Mouse (Mus musculus): Measurements from ENCODE around the gene Eno4. TPM values are rescaled to one million over a fixed set of nuclear protein-coding genes. Genes with fewer than 3 reads are reported as not detected.
A peak's percentile ranks its signal among the peaks of the same experiment; 100 is the strongest.

Gene Eno4
- polyA plus RNA-seq, 1 experiment from 2014 or later: 0.37 TPM

GRCm38 (mm10) chr19:58978401-58979171 lies 35.4 kb downstream of the Eno4 start:
- H3K27ac ChIP-seq (replicated peaks): no peak overlapping the region
- ATAC-seq (ENCODE audit: low FRiP score, low read depth): 0 out of 2 replicates have a peak, but pooled peaks have one; percentile 56
- H3K4me1 ChIP-seq: peaks cover 28% of the 10 kb centered on the region
- WGBS: 60% methylated on average over 11 of the region's 11 CpGs
- H3K9ac ChIP-seq (replicated peaks): no peak overlapping the region
- H3K9me3 ChIP-seq: no peaks in the 10 kb centered on the region
- no peak overlapping the region for H3K4me3 ChIP-seq
- H3K36me3 ChIP-seq: no peaks in the 10 kb centered on the region
- H3K27me3 ChIP-seq: peaks cover 80% of the 10 kb centered on the region
- peak overlapping the region; percentile 25; the same call in 1 of the 2 replicates for H3K4me2 ChIP-seq (replicated peaks)

- H3K9me3 ChIP-seq: no peaks in the 10 kb centered on the region
- H3K36me3 ChIP-seq: no peaks in the 10 kb centered on the region
- 24% methylated on average over 13 of the region's 13 CpGs for WGBS
- H3K27ac ChIP-seq (replicated peaks): no peak overlapping the region
- peak overlapping the region; percentile 25 for H3K4me2 ChIP-seq (replicated peaks)
- ATAC-seq (ENCODE audit: low FRiP score, low read depth): no peak
- H3K4me1 ChIP-seq: peaks cover 28% of the 10 kb centered on the region
- peaks cover 83% of the 10 kb centered on the region for H3K27me3 ChIP-seq
- no peak overlapping the region for H3K4me3 ChIP-seq
- no peak overlapping the region for H3K9ac ChIP-seq (replicated peaks)
These were observed 36.3 kb downstream of the Eno4 start for GRCm38 (mm10) chr19:58979436-58980055.

GRCm38 (mm10) chr19:58980056-58980440 lies 36.8 kb downstream of the Eno4 start:
- H3K9ac ChIP-seq (replicated peaks): no peak overlapping the region
- no peak overlapping the region for H3K27ac ChIP-seq (replicated peaks)
- ATAC-seq (ENCODE audit: low FRiP score, low read depth): no peak
- H3K4me2 ChIP-seq (replicated peaks): peak overlapping the region; percentile 25
- 28% methylated on average over 5 of the region's 5 CpGs for WGBS
- H3K27me3 ChIP-seq: peaks cover 83% of the 10 kb centered on the region
- H3K4me3 ChIP-seq: no peak overlapping the region
- H3K36me3 ChIP-seq: no peaks in the 10 kb centered on the region
- no peaks in the 10 kb centered on the region for H3K9me3 ChIP-seq
- peaks cover 28% of the 10 kb centered on the region for H3K4me1 ChIP-seq

- H3K27ac ChIP-seq (replicated peaks): no peak overlapping the region
- no peak overlapping the region for H3K9ac ChIP-seq (replicated peaks)
- H3K27me3 ChIP-seq: peaks cover 82% of the 10 kb centered on the region
- no peaks in the 10 kb centered on the region for H3K36me3 ChIP-seq
- H3K4me2 ChIP-seq (replicated peaks): no peak overlapping the region
- WGBS: 12% methylated on average over 9 of the region's 9 CpGs
- H3K9me3 ChIP-seq: no peaks in the 10 kb centered on the region
- H3K4me1 ChIP-seq: peaks cover 28% of the 10 kb centered on the region
- ATAC-seq (ENCODE audit: low FRiP score, low read depth): no peak
- no peak overlapping the region for H3K4me3 ChIP-seq
These were observed 38.3 kb downstream of the Eno4 start for GRCm38 (mm10) chr19:58981571-58981970.

- ATAC-seq (ENCODE audit: low FRiP score, low read depth): no peak
- H3K27ac ChIP-seq (replicated peaks): no peak overlapping the region
- H3K9me3 ChIP-seq: no peaks in the 10 kb centered on the region
- no peak overlapping the region for H3K4me2 ChIP-seq (replicated peaks)
- H3K4me1 ChIP-seq: peaks cover 16% of the 10 kb centered on the region
- peaks cover 25% of the 10 kb centered on the region for H3K27me3 ChIP-seq
- no peak overlapping the region for H3K9ac ChIP-seq (replicated peaks)
- H3K36me3 ChIP-seq: no peaks in the 10 kb centered on the region
- H3K4me3 ChIP-seq: no peak overlapping the region
- 85% methylated on average over 6 of the region's 6 CpGs for WGBS
These were observed 59.6 kb downstream of the Eno4 start for GRCm38 (mm10) chr19:59002827-59003226.

- Histone ChIP-seq H3K27me3 (peaks cover 32% of the 10 kb centered on the region), H3K36me3 (no peaks in the 10 kb centered on the region), H3K4me2 (replicated peaks) (no peak overlapping the region), H3K4me1 (peaks cover 8% of the 10 kb centered on the region; the same call in 1 of the 2 replicates), H3K4me3 (no peak overlapping the region), H3K27ac (replicated peaks) (no peak overlapping the region), H3K9ac (replicated peaks) (no peak overlapping the region), H3K9me3 (no peaks in the 10 kb centered on the region)
- no peak for ATAC-seq (ENCODE audit: low FRiP score, low read depth)
- 51% methylated on average over 15 of the region's 15 CpGs for WGBS
These were observed 63.5 kb downstream of the Eno4 start for GRCm38 (mm10) chr19:59006577-59007340.

- no peak overlapping the region for H3K4me3 ChIP-seq
- H3K9ac ChIP-seq (replicated peaks): no peak overlapping the region
- H3K36me3 ChIP-seq: no peaks in the 10 kb centered on the region
- H3K9me3 ChIP-seq: no peaks in the 10 kb centered on the region
- H3K27me3 ChIP-seq: peaks cover 22% of the 10 kb centered on the region
- H3K27ac ChIP-seq (replicated peaks): no peak overlapping the region
- peaks cover 10% of the 10 kb centered on the region; the same call in 1 of the 2 replicates for H3K4me1 ChIP-seq
- 82% methylated on average over 5 of the region's 5 CpGs for WGBS
- H3K4me2 ChIP-seq (replicated peaks): no peak overlapping the region
- no peak for ATAC-seq (ENCODE audit: low FRiP score, low read depth)
These were observed 67.6 kb downstream of the Eno4 start for GRCm38 (mm10) chr19:59010802-59011201.

Small RNA genes lying within 50 kb of the gene (microRNA-seq; reads per million reads assigned to microRNA genes)
- gene Mir3086: 5.8 reads per million, percentile 20 among the genes with 10 or more reads in this experiment

Other genes starting within 250 kb of the Eno4 start
- gene Pnliprp1, start 214.5 kb upstream of the Eno4 start, polyA plus RNA-seq (2016; fragmentation: Nextera tagmentation; extraction: Ambion mirVana): 0.19 TPM in 1 of 2 replicates, not detected in the other
- not detected in 2 replicates for gene Pnliprp2, start 183.7 kb upstream of the Eno4 start, polyA plus RNA-seq (2016; fragmentation: Nextera tagmentation; extraction: Ambion mirVana)
- not detected in 2 replicates for gene 1700019N19Rik, start 149.0 kb upstream of the Eno4 start, polyA plus RNA-seq (2016; fragmentation: Nextera tagmentation; extraction: Ambion mirVana)
- 27.9 and 28.0 TPM in 2 replicates for gene Hspa12a, start 229 bp downstream of the Eno4 start, polyA plus RNA-seq (2016; fragmentation: Nextera tagmentation; extraction: Ambion mirVana)
- 3.7 and 4.5 TPM in 2 replicates for gene Shtn1, start 132.7 kb downstream of the Eno4 start, polyA plus RNA-seq (2016; fragmentation: Nextera tagmentation; extraction: Ambion mirVana)
- 0.46 and 1.0 TPM in 2 replicates for gene Vax1, start 226.6 kb downstream of the Eno4 start, polyA plus RNA-seq (2016; fragmentation: Nextera tagmentation; extraction: Ambion mirVana)